ENCODE assay signal across 8 mouse cellular contexts in the genomic region with DNA sequence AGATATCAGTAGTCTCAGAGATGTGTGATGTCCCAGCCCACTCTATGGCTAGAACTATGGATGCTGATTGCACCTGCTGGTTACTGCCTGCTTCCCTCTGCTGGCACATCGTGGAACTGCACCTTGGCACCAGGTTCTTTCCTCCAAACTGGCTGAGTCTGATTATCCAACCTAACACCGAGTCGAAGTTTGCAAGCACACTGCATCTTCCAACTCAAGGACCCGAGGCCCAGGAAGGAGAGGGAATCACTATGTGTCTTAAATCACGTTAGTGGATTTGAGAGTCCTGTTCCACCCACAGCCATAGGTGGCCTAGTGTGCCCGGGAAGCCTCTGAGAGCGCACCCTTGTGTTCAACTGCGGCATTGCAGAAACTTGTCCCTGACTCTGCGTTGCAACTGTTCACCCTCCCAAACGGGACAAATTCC. TPM values are rescaled to one million over a fixed set of nuclear protein-coding genes. Genes with fewer than 3 reads are reported as not detected.
DNase-seq lines count a peak whose midpoint lies in the region; ATAC-seq and TF ChIP-seq lines count a peak whose summit lies in the region.

No protein-coding gene starts in this region.

- 7% methylated on average over 10 of the region's 10 CpGs for WGBS in kidney, adult 2 months
- 18% methylated on average over 10 of the region's 10 CpGs for WGBS in limb, embryonic 11.5 days
- 15% methylated on average over 10 of the region's 10 CpGs for WGBS in neural tube, embryonic 14.5 days

- DNase-seq in 416B (ENCODE audit: low read depth) (peak; percentile 73), R1 (ENCODE audit: low read depth, low spot score) (peak; percentile 85)
- DNase-seq in cerebellum, postnatal 10 days, result peak; percentile 93 to 95
- DNase-seq in gastrocnemius, adult 2 months, result peak; percentile 88
- DNase-seq in kidney, adult 2 months, result peak; percentile 81
- peak; percentile 86 for DNase-seq in limb, embryonic 11.5 days (ENCODE audit: low spot score)
- peak; percentile 80 for DNase-seq in testis, postnatal 14 days (ENCODE audit: low spot score)

- no peak for ATAC-seq in limb, embryonic 11.5 days (ENCODE audit: insufficient number of reproducible peaks, low FRiP score, low TSS enrichment, low read depth)
- peak; percentile 50; the same call in 1 of the 2 replicates for ATAC-seq in neural tube, embryonic 14.5 days (ENCODE audit: low read depth)

- no peak overlapping the region for H3K27ac ChIP-seq in gastrocnemius, adult 2 months
- H3K27ac ChIP-seq in kidney, adult 2 months (ENCODE audit: insufficient read depth, low read depth, low read length), result no peak overlapping the region
- H3K27ac ChIP-seq in limb, embryonic 11.5 days (replicated peaks; ENCODE audit: low read depth, low read length), result no peak overlapping the region
- no peak overlapping the region for H3K27ac ChIP-seq in neural tube, embryonic 14.5 days (ENCODE audit: low read depth, low read length)

- H3K27me3 ChIP-seq in kidney, adult 2 months (replicated peaks; ENCODE audit: control insufficient read depth, insufficient read depth, low read length), result no peaks in the 10 kb centered on the region
- H3K27me3 ChIP-seq in limb, embryonic 11.5 days (ENCODE audit: control insufficient read depth, insufficient read depth, low read length), result no peaks in the 10 kb centered on the region
- H3K27me3 ChIP-seq in neural tube, embryonic 14.5 days (ENCODE audit: control insufficient read depth, insufficient read depth, low read length), result no peaks in the 10 kb centered on the region

- no peaks in the 10 kb centered on the region for H3K9me3 ChIP-seq in limb, embryonic 11.5 days (ENCODE audit: control insufficient read depth, low read length)
- no peaks in the 10 kb centered on the region for H3K9me3 ChIP-seq in neural tube, embryonic 14.5 days (ENCODE audit: control insufficient read depth, low read length)

- H3K36me3 ChIP-seq in kidney, adult 2 months (ENCODE audit: control insufficient read depth, insufficient read depth, low read length), result no peaks in the 10 kb centered on the region
- no peaks in the 10 kb centered on the region for H3K36me3 ChIP-seq in limb, embryonic 11.5 days (ENCODE audit: control insufficient read depth, insufficient read depth, low read length)
- H3K36me3 ChIP-seq in neural tube, embryonic 14.5 days (ENCODE audit: control insufficient read depth, insufficient read depth, low read length), result no peaks in the 10 kb centered on the region

- peak overlapping the region; percentile 34; the same call in 1 of the 2 replicates for H3K4me3 ChIP-seq in gastrocnemius, adult 2 months
- no peak overlapping the region for H3K4me3 ChIP-seq in kidney, adult 2 months (ENCODE audit: insufficient read depth, low read depth, low read length)
- no peak overlapping the region for H3K4me3 ChIP-seq in limb, embryonic 11.5 days (ENCODE audit: low read depth, low read length)
- H3K4me3 ChIP-seq in neural tube, embryonic 14.5 days (ENCODE audit: low read depth, low read length), result no peak overlapping the region

- H3K4me1 ChIP-seq in kidney, adult 2 months (ENCODE audit: control insufficient read depth, insufficient read depth, low read length), result peaks cover 6% of the 10 kb centered on the region
- H3K4me1 ChIP-seq in limb, embryonic 11.5 days (ENCODE audit: control insufficient read depth, insufficient read depth, low read length), result no peaks in the 10 kb centered on the region
- peaks cover 4% of the 10 kb centered on the region for H3K4me1 ChIP-seq in neural tube, embryonic 14.5 days (ENCODE audit: control insufficient read depth, insufficient read depth, low read length)

- no peak for TF ChIP-seq POLR2A in kidney, adult 2 months (IDR thresholded peaks at IDR 0.05; ENCODE audit: low read depth, low read length)

- intact Hi-C loops in gastrocnemius, adult 2 months (cut with DNase I), result no loop called here

- H3K9ac ChIP-seq in limb, embryonic 11.5 days (ENCODE audit: low read length), result no peak overlapping the region
- no peak overlapping the region for H3K9ac ChIP-seq in neural tube, embryonic 14.5 days (replicated peaks; ENCODE audit: low read depth, low read length)

- peak; percentile 74 for TF ChIP-seq CTCF in gastrocnemius, adult 2 months (IDR thresholded peaks at IDR 0.05)
- peak; percentile 78 for TF ChIP-seq CTCF in kidney, adult 2 months (conservative IDR thresholded peaks at IDR 0.05; ENCODE audit: insufficient read depth, insufficient read length, low read depth, low read length)

- H3K4me2 ChIP-seq in limb, embryonic 11.5 days (ENCODE audit: low read depth, severe bottlenecking), result no peak overlapping the region
- no peak overlapping the region for H3K4me2 ChIP-seq in neural tube, embryonic 14.5 days (ENCODE audit: low read depth, low read length)

RNA-seq across cellular contexts. Expression of a gene that starts 17.3 kb away (rescaled TPM):
- 10 to 100 TPM; 14.9 to 16.7 TPM for total RNA-seq in gastrocnemius, adult 2 months (2021)
- polyA plus RNA-seq in kidney, adult 2 months (2012; rRNA removed), result 16.7 and 20.6 TPM in 2 replicates
- 7.9 and 9.5 TPM in 2 replicates for polyA plus RNA-seq in limb, embryonic 11.5 days (2014; fragmentation: Nextera tagmentation; extraction: Ambion mirVana)
- 26.6 and 28.1 TPM in 2 replicates for polyA plus RNA-seq in neural tube, embryonic 14.5 days (2014; fragmentation: Nextera tagmentation; extraction: Ambion mirVana)
